Mouse (Mus musculus) E14TG2a.4 (cell line): ENCODE data around the gene Igsf21.

ENCODE experiments used
- H3K27me3 ChIP-seq: 2 replicates; pipeline ENCODE4 v1.6.1; 2014; ENCODE audit warnings: low read length, control low read depth; ENCODE audit not compliant: insufficient read depth
- H3K36me3 ChIP-seq: 2 replicates; pipeline ENCODE4 v1.6.1; 2014; ENCODE audit warnings: low read length, control low read depth; ENCODE audit not compliant: insufficient read depth
- H3K4me1 ChIP-seq: replicated peaks from 2 replicates; pipeline ENCODE4 v1.6.1; 2014; ENCODE audit warnings: low read depth, low read length, control low read depth
- H3K4me3 ChIP-seq: replicated peaks from 2 replicates; pipeline ENCODE4 v1.5.1; 2014; ENCODE audit warnings: mild to moderate bottlenecking, low read length
- H3K9me3 ChIP-seq: 2 replicates; pipeline ENCODE4 v1.6.1; 2014; ENCODE audit warnings: low read length, control low read depth
- CTCF ChIP-seq: conservative IDR thresholded peaks from 2 replicates; pipeline ENCODE4 v1.5.1; 2014; ENCODE audit warnings: low read length
- NANOG ChIP-seq: IDR thresholded peaks from 2 replicates; pipeline ENCODE4 v1.6.1; 2014; ENCODE audit warnings: borderline replicate concordance, low read length, mixed read lengths
- POU5F1 ChIP-seq: IDR thresholded peaks from 2 replicates; pipeline ENCODE4 v1.6.1; 2014; ENCODE audit warnings: low read length, borderline replicate concordance

Igsf21 gene

GRCm38 (mm10) chr4:140088711-140089440 lies 157.7 kb downstream of the Igsf21 start:
- Histone ChIP-seq H3K4me1 (peaks cover 32% of the 10 kb centered on the region), H3K36me3 (no peaks in the 10 kb centered on the region), H3K4me3 (no peak overlapping the region), H3K9me3 (no peaks in the 10 kb centered on the region), H3K27me3 (no peaks in the 10 kb centered on the region)
- TF ChIP-seq NANOG, result no peak
- TF ChIP-seq CTCF, result peak; percentile 68
- no peak for TF ChIP-seq POU5F1

- H3K4me1 ChIP-seq, result peaks cover 21% of the 10 kb centered on the region
- no peak overlapping the region for H3K4me3 ChIP-seq
- TF ChIP-seq NANOG, result no peak
- no peak for TF ChIP-seq POU5F1
- no peak for TF ChIP-seq CTCF
Measured at GRCm38 (mm10) chr4:140086192-140086591, 160.4 kb downstream of the Igsf21 start.

GRCm38 (mm10) chr4:140084521-140085011 lies 162.0 kb downstream of the Igsf21 start:
- no peaks in the 10 kb centered on the region for H3K9me3 ChIP-seq
- peaks cover 4% of the 10 kb centered on the region; the same call in 1 of the 2 replicates for H3K27me3 ChIP-seq
- TF ChIP-seq CTCF (no peak), NANOG (no peak), POU5F1 (no peak)
- H3K4me1 ChIP-seq, result peaks cover 18% of the 10 kb centered on the region
- H3K4me3 ChIP-seq, result no peak overlapping the region
- no peaks in the 10 kb centered on the region for H3K36me3 ChIP-seq

More at GRCm38 (mm10) chr4:140086192-140086591, 160.4 kb downstream of the Igsf21 start:
- Histone ChIP-seq H3K27me3 (peaks cover 4% of the 10 kb centered on the region; the same call in 1 of the 2 replicates), H3K36me3 (no peaks in the 10 kb centered on the region), H3K9me3 (no peaks in the 10 kb centered on the region)

- no peak overlapping the region for H3K4me3 ChIP-seq
- H3K27me3 ChIP-seq, result peaks cover 4% of the 10 kb centered on the region; the same call in 1 of the 2 replicates
- no peaks in the 10 kb centered on the region for H3K9me3 ChIP-seq
- no peaks in the 10 kb centered on the region for H3K36me3 ChIP-seq
- TF ChIP-seq CTCF (no peak), NANOG (no peak), POU5F1 (no peak)
- peaks cover 20% of the 10 kb centered on the region for H3K4me1 ChIP-seq
Measured at GRCm38 (mm10) chr4:140084064-140084463, 162.5 kb downstream of the Igsf21 start.

- H3K4me3 ChIP-seq, result no peak overlapping the region
- H3K9me3 ChIP-seq, result no peaks in the 10 kb centered on the region
- no peak for TF ChIP-seq CTCF
- no peak for TF ChIP-seq NANOG
- no peak for TF ChIP-seq POU5F1
Measured at GRCm38 (mm10) chr4:140078416-140078815, 168.2 kb downstream of the Igsf21 start.

GRCm38 (mm10) chr4:140077615-140078014 lies 169.0 kb downstream of the Igsf21 start:
- Histone ChIP-seq H3K27me3 (peaks cover 8% of the 10 kb centered on the region; the same call in 1 of the 2 replicates), H3K4me1 (0 out of 2 replicates have a peak, but pooled peaks cover 4% of the 10 kb centered on the region), H3K4me3 (no peak overlapping the region), H3K36me3 (no peaks in the 10 kb centered on the region), H3K9me3 (no peaks in the 10 kb centered on the region)
- TF ChIP-seq POU5F1 (no peak), NANOG (no peak), CTCF (no peak)

More at GRCm38 (mm10) chr4:140078416-140078815, 168.2 kb downstream of the Igsf21 start:
- H3K4me1 ChIP-seq, result 0 out of 2 replicates have a peak, but pooled peaks cover 4% of the 10 kb centered on the region
- no peaks in the 10 kb centered on the region for H3K36me3 ChIP-seq
- peaks cover 8% of the 10 kb centered on the region; the same call in 1 of the 2 replicates for H3K27me3 ChIP-seq

- Histone ChIP-seq H3K4me1 (0 out of 2 replicates have a peak, but pooled peaks cover 4% of the 10 kb centered on the region), H3K9me3 (no peaks in the 10 kb centered on the region), H3K36me3 (no peaks in the 10 kb centered on the region), H3K4me3 (no peak overlapping the region), H3K27me3 (peaks cover 9% of the 10 kb centered on the region; the same call in 1 of the 2 replicates)
- no peak for TF ChIP-seq POU5F1
- no peak for TF ChIP-seq NANOG
- TF ChIP-seq CTCF, result no peak
Measured at GRCm38 (mm10) chr4:140076852-140077563, 169.6 kb downstream of the Igsf21 start.

- Histone ChIP-seq H3K27me3 (peaks cover 15% of the 10 kb centered on the region; the same call in 1 of the 2 replicates), H3K4me1 (peaks cover 6% of the 10 kb centered on the region; the same call in 1 of the 2 replicates), H3K9me3 (no peaks in the 10 kb centered on the region), H3K4me3 (no peak overlapping the region), H3K36me3 (no peaks in the 10 kb centered on the region)
- TF ChIP-seq CTCF (no peak), POU5F1 (no peak), NANOG (no peak)
Measured at GRCm38 (mm10) chr4:140076428-140076827, 170.2 kb downstream of the Igsf21 start.
